Mouse (Mus musculus) heart, embryonic 14.5 days (tissue): ENCODE results near the gene B4galnt1. TPM values are rescaled to one million over a fixed set of nuclear protein-coding genes. Genes with fewer than 3 reads are reported as not detected.
A peak's percentile ranks its signal among the peaks of the same experiment; 100 is the strongest.

Source experiments
- ATAC-seq: fragments of 200-750 bp; cut with Nextera tagmentation; 2 replicates; pipeline ENCODE4 v1.8.0; 2017; ENCODE audit warnings: low read depth, moderate TSS enrichment; ENCODE audit not compliant: insufficient number of reproducible peaks, insufficient read depth, low FRiP score
- H3K27ac ChIP-seq, 2 experiments: fragments of 200-500 bp in 1 of 2; fragments of 300-500 bp in 1 of 2; sonication (generic) in 1 of 2; replicated peaks in 1 of 2; 2 replicates each; pipeline ENCODE4 v1.5.1; 2012 to 2014; ENCODE audit warnings: low read depth in 2 of 2, low read length in 2 of 2, control low read depth in 1 of 2, mild to moderate bottlenecking in 1 of 2, mixed read lengths in 1 of 2; ENCODE audit not compliant: control insufficient read depth in 1 of 2, insufficient read depth in 1 of 2
- H3K27me3 ChIP-seq: fragments of 300-500 bp; sonication (generic); 2 replicates; pipeline ENCODE4 v1.6.1; 2014; ENCODE audit warnings: mild to moderate bottlenecking, low read length, control low read depth; ENCODE audit not compliant: control insufficient read depth, insufficient read depth
- H3K36me3 ChIP-seq: fragments of 300-500 bp; sonication (generic); 2 replicates; pipeline ENCODE4 v1.6.1; 2014; ENCODE audit warnings: mild to moderate bottlenecking, control low read depth, low read length, mixed read lengths; ENCODE audit not compliant: control insufficient read depth, insufficient read depth
- H3K4me1 ChIP-seq, 2 experiments: fragments of 200-500 bp in 1 of 2; fragments of 300-500 bp in 1 of 2; sonication (generic) in 1 of 2; 2 replicates each; pipeline ENCODE4 v1.6.1; 2012 to 2014; ENCODE audit warnings: low read length in 2 of 2, control low read depth in 1 of 2, mixed read lengths in 1 of 2; ENCODE audit not compliant: control insufficient read depth in 2 of 2, insufficient read depth in 2 of 2
- H3K4me2 ChIP-seq: fragments of 300-500 bp; sonication (generic); 2 replicates; pipeline ENCODE4 v1.6.1; 2014; ENCODE audit warnings: mild to moderate bottlenecking, low read length
- H3K4me3 ChIP-seq, 2 experiments: fragments of 200-500 bp in 1 of 2; fragments of 300-500 bp in 1 of 2; sonication (generic) in 1 of 2; 2 replicates each; pipeline ENCODE4 v1.5.1; 2012 to 2014; ENCODE audit warnings: low read length in 2 of 2, mild to moderate bottlenecking in 2 of 2, control low read depth in 1 of 2, low read depth in 1 of 2, moderate library complexity in 1 of 2; ENCODE audit not compliant: control insufficient read depth in 1 of 2, insufficient read depth in 1 of 2
- H3K9ac ChIP-seq: fragments of 300-500 bp; sonication (generic); 2 replicates; pipeline ENCODE4 v1.6.1; 2014; ENCODE audit warnings: mild to moderate bottlenecking, low read length
- H3K9me3 ChIP-seq: fragments of 300-500 bp; sonication (generic); 2 replicates; pipeline ENCODE4 v1.6.1; 2016; ENCODE audit warnings: low read length, control low read depth; ENCODE audit not compliant: control insufficient read depth
- WGBS: fragments of 180-500 bp; shearing (Covaris S2); extraction: QIAGEN DNeasy Blood & Tissue Kit; methylation state at CpG from one replicate; pipeline ENCODE4 v1.1.7; 2014; 5-methylcytosine and 5-hydroxymethylcytosine counted together
- polyA plus RNA-seq: library from polyadenylated mRNA; unstranded; fragments of >200 nt; fragmentation: Nextera tagmentation; extraction: Ambion mirVana; gene quantifications from 2 replicates; pipeline ENCODE4 v1.2.1, GENCODE M21; 2014

The B4galnt1 gene
- polyA plus RNA-seq, 1 experiment from 2014 or later = 1.5 TPM

DNA sequence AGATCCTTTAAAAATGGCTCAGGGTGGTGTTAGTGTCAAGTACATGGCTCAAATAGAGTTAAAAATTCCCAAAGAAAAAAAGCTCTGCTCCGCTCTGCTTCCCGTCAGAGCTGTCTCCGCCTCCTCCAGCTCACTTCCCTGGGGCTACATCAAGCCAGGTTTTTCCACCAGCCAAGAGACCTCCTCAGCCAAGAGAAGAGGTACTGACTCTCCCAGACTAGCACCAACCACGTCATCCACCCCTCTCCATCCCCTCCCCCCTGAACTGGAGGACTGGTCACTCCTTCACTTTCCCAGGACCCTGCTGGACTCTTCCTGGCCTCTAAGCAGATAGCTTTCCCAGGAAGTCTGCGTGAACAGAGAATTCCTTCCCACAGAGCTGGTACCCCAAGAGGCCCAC, 31.4 kb downstream of the B4galnt1 start:
- Histone ChIP-seq H3K9me3 (no peaks in the 10 kb centered on the region), H3K4me2 (peak overlapping the region; percentile 85), H3K4me1 (peaks cover 7 to 10% of the 10 kb centered on the region in 2 experiments), H3K9ac (peak overlapping the region; percentile 89), H3K27me3 (no peaks in the 10 kb centered on the region), H3K36me3 (peaks cover 49% of the 10 kb centered on the region), H3K4me3 (peak overlapping the region; percentile 65 to 75), H3K27ac (peak overlapping the region; percentile 89 to 90)
- 8% methylated on average over 5 of the region's 5 CpGs for WGBS
- ATAC-seq = peak; percentile 75

GRCm38 (mm10) chr10:127197104-127197503, 32.1 kb downstream of the B4galnt1 start:
- no peaks in the 10 kb centered on the region for H3K9me3 ChIP-seq
- no peak overlapping the region for H3K9ac ChIP-seq
- no peak for ATAC-seq
- no peak overlapping the region for H3K4me2 ChIP-seq
- H3K27ac ChIP-seq = peak overlapping the region in 1 of 2 experiments; percentile 89; a peak in 1 of 4 replicates
- peaks cover 46% of the 10 kb centered on the region for H3K36me3 ChIP-seq
- no peaks in the 10 kb centered on the region for H3K27me3 ChIP-seq
- H3K4me3 ChIP-seq = no peak overlapping the region
- WGBS = 91% methylated on average over 8 of the region's 8 CpGs
- peaks cover 7 to 10% of the 10 kb centered on the region in 2 experiments for H3K4me1 ChIP-seq

DNA sequence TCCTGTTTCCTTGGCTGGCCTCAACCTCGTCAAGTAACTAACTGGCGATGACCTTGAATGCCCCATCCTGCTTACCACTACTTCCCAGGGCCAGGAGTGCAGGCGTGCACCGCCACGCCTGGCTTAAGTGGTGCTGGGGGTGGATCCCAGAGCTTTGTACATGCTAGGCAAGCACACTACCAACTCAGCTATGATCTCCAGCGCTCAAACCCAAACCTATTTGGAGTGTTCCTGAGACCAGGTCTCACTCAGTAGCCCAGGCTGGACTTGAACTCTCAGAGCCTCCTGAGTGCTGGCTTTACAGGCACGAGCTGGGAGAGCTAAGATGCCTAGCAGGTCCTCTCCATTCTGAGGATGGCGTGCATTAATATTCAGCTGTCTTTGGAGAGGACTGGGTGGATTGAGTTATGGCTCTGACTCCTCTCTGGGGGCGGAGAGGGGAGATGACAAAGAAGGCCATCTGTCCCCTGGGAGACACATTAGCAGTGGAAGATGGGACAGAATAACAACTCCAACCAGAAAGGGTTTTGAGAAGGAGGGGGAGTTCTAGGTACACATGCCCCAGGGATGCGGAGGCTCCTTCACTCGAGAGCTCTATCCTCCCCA, 32.6 kb downstream of the B4galnt1 start:
- no peak overlapping the region for H3K9ac ChIP-seq
- H3K9me3 ChIP-seq = no peaks in the 10 kb centered on the region
- H3K4me3 ChIP-seq = no peak overlapping the region
- H3K27me3 ChIP-seq = no peaks in the 10 kb centered on the region
- H3K27ac ChIP-seq = no peak overlapping the region
- no peak overlapping the region for H3K4me2 ChIP-seq
- ATAC-seq = no peak
- 81% methylated on average over 11 of the region's 11 CpGs for WGBS
- H3K36me3 ChIP-seq = peaks cover 47% of the 10 kb centered on the region
- H3K4me1 ChIP-seq = peaks cover 7 to 10% of the 10 kb centered on the region in 2 experiments

- H3K36me3 ChIP-seq = peaks cover 45% of the 10 kb centered on the region
Observed at GRCm38 (mm10) chr10:127198492-127198891, 33.5 kb downstream of the B4galnt1 start.

DNA sequence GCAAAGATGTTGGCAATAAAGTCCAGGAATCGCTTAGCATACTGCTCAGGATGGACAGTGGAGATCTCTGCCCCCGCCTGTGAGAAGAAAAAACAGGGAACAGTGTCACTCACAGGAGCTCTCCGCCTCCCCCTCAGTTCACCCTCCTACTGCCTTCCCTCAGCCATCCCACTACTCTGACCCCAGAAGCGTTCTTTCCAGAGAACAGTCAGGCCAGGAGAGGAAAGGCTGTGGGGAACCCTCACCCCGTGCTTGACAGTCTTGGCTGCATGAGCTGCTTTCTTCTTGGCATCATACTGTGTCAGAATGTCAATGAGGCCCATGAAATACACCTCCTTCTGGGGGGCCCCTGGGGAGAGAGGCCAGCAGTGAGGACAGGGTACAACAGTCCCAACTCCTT, 34.0 kb downstream of the B4galnt1 start:
- Histone ChIP-seq H3K36me3 (peaks cover 49% of the 10 kb centered on the region), H3K4me2 (no peak overlapping the region), H3K9me3 (no peaks in the 10 kb centered on the region), H3K4me3 (no peak overlapping the region), H3K4me1 (peaks cover 7 to 10% of the 10 kb centered on the region in 2 experiments), H3K27me3 (no peaks in the 10 kb centered on the region), H3K27ac (no peak overlapping the region), H3K9ac (no peak overlapping the region)
- no peak for ATAC-seq
- WGBS = 74% methylated on average over 5 of the region's 5 CpGs

More at GRCm38 (mm10) chr10:127198492-127198891, 33.5 kb downstream of the B4galnt1 start:
- Histone ChIP-seq H3K4me2 (no peak overlapping the region), H3K4me1 (peaks cover 7 to 10% of the 10 kb centered on the region in 2 experiments), H3K9ac (no peak overlapping the region), H3K9me3 (no peaks in the 10 kb centered on the region), H3K27ac (no peak overlapping the region), H3K4me3 (no peak overlapping the region), H3K27me3 (no peaks in the 10 kb centered on the region)
- 57% methylated on average over 2 of the region's 2 CpGs for WGBS
- ATAC-seq = no peak

DNA sequence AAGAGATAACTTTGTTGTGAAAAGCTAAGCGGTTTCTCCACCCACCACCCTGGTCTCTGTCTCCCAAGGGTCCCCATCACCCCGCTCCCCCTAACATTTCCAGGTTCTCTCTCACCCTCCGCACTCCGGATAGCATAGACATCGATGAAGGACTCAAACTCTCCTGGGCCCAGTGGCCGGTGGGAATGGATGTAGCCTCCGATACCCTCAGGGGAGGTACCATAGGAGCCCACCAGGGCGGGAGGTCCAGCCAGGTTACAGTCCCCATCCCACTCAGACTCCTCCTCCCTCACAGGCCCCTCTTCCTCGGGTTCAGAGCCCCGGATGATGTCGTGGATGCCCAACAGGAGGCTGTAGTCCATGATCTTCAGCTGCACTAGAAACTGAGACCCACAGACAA, 34.4 kb downstream of the B4galnt1 start:
- Histone ChIP-seq H3K27me3 (no peaks in the 10 kb centered on the region), H3K4me2 (no peak overlapping the region), H3K4me1 (peaks cover 7 to 8% of the 10 kb centered on the region in 2 experiments), H3K27ac (no peak overlapping the region), H3K9ac (no peak overlapping the region), H3K4me3 (no peak overlapping the region), H3K9me3 (no peaks in the 10 kb centered on the region), H3K36me3 (peaks cover 53% of the 10 kb centered on the region)
- 81% methylated on average over 11 of the region's 11 CpGs for WGBS
- ATAC-seq = no peak

GRCm38 (mm10) chr10:127200279-127200678, 35.3 kb downstream of the B4galnt1 start:
- Histone ChIP-seq H3K36me3 (peaks cover 61% of the 10 kb centered on the region), H3K9ac (no peak overlapping the region), H3K4me2 (no peak overlapping the region), H3K4me1 (peaks cover 4 to 5% of the 10 kb centered on the region in 2 experiments), H3K4me3 (no peak overlapping the region), H3K27ac (no peak overlapping the region), H3K9me3 (no peaks in the 10 kb centered on the region), H3K27me3 (no peaks in the 10 kb centered on the region)
- ATAC-seq = no peak
- WGBS = 73% methylated on average over 8 of the region's 8 CpGs

DNA sequence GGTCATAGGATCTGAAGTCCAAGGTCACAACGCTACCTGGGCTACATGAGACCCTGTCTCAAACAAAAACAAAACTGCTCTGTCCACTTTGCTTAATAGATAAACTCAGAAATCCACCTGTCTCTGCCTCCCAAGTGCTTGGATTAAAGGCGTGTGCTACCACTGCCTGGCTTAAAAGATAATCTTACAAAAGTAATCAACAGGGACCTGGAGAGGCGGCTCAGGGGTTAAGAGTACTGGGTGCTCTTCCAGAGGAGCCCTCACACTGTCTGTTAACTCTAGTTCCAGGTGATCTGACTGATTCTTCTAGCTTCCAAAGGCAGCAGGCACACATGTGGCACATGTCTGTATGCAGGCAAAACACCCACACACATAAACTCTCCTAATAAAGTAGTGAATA, 38.1 kb downstream of the B4galnt1 start:
- Histone ChIP-seq H3K9me3 (no peaks in the 10 kb centered on the region), H3K9ac (no peak overlapping the region), H3K4me2 (no peak overlapping the region), H3K4me1 (no peaks in the 10 kb centered on the region), H3K27ac (no peak overlapping the region), H3K36me3 (peaks cover 82% of the 10 kb centered on the region), H3K4me3 (no peak overlapping the region), H3K27me3 (no peaks in the 10 kb centered on the region)
- ATAC-seq = no peak
- WGBS = 73% methylated on average over 3 of the region's 3 CpGs
